Comparison of ENCODE assay signal across 14 mouse cellular contexts in the genomic region with DNA sequence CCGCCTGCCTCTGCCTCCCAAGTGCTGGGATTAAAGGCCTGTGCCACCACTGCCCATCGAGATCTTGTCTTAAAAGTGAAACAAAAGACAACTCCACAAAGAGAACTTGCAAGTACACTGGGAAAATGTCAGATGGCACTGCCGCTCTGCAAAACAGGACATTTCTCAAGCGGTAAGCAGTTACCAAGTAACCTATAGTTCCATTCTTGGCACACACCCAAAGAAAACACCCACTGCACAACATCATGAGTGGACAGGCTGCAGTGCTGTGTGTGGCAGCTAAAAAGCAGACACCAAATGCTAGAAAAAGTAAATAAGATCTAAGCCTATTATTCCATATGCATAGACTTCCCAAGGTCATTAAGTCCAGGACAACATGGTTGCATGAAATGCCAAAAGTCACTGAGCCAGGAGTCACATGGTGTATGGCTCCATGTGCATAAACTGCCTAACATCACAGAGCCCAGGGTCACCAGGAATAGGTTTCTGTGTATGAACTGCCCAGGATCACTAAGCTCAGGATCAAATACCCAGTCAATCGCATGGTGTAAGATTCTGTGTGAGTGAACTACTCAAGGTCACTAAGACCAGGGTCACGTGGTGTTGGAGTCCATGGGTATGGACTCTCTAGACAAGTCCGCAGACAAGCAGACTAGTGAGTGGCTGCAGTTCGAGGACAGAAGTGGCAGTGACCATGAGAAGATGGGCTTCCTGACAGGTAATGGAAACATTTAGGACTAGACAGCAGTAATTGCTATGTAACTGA. TPM values are rescaled to one million over a fixed set of nuclear protein-coding genes. Genes with fewer than 3 reads are reported as not detected.
DNase-seq lines count a peak whose midpoint lies in the region; ATAC-seq and TF ChIP-seq lines count a peak whose summit lies in the region.
"Had no signal": no experiment of that assay in that cellular context is flagged by ENCODE, and none has a peak within 500 bp of the region (broad histone marks: within the 10 kb centered on the region; RNA-seq: fewer than 3 reads in every experiment).

No protein-coding gene starts in this region.

- no peak for DNase-seq in heart, adult 2 months
- DNase-seq in heart, adult 9 months (ENCODE audit: low spot score in 2 of 2), result no peak
- peak; percentile 50 for DNase-seq in kidney, adult 9 months
- no peak for DNase-seq in kidney, postnatal 10 days
- DNase-seq in MN1 (ENCODE audit: low spot score), result peak; percentile 64
- DNase-seq in thymus, adult 2 months, result no peak
- DNase-seq in gastrocnemius, postnatal 10 days, result no peak
- DNase-seq: B cell, adult 2 months; lung, adult 2 months had no signal

- no peak overlapping the region for H3K9ac ChIP-seq in heart, adult 2 months (ENCODE audit: low read depth, low read length)
- H3K9ac ChIP-seq in liver, embryonic 12.5 days, result 0 out of 2 replicates have a peak overlapping the region, but pooled peaks have one; percentile 12
- H3K9ac ChIP-seq: forebrain, embryonic 13.5 days had no signal

- ATAC-seq in liver, embryonic 12.5 days, result no peak
- ATAC-seq: forebrain, embryonic 13.5 days; Patski had no signal

- no peaks in the 10 kb centered on the region for H3K27me3 ChIP-seq in heart, adult 2 months (ENCODE audit: control insufficient read depth, insufficient read depth, low read length)
- no peaks in the 10 kb centered on the region for H3K27me3 ChIP-seq in liver, embryonic 12.5 days (replicated peaks)
- H3K27me3 ChIP-seq in thymus, adult 2 months (ENCODE audit: control insufficient read depth, insufficient read depth, low read length), result no peaks in the 10 kb centered on the region
- H3K27me3 ChIP-seq: forebrain, embryonic 13.5 days; Patski had no signal

- 50% methylated on average over 8 of the region's 8 CpGs for WGBS in heart, adult 2 months
- 76% methylated on average over 8 of the region's 8 CpGs for WGBS in liver, embryonic 12.5 days (ENCODE audit: insufficient replicate concordance)
- 92% methylated on average over 8 of the region's 8 CpGs for WGBS in thymus, adult 2 months

- H3K4me1 ChIP-seq in heart, adult 2 months (ENCODE audit: control insufficient read depth, insufficient read depth, low read length), result peaks cover 35% of the 10 kb centered on the region
- H3K4me1 ChIP-seq in liver, embryonic 12.5 days, result peaks cover 61% of the 10 kb centered on the region
- peaks cover 7% of the 10 kb centered on the region; the same call in 1 of the 2 replicates for H3K4me1 ChIP-seq in thymus, adult 2 months (replicated peaks; ENCODE audit: control insufficient read depth, insufficient read depth, low read length)

- intact Hi-C loops in heart, adult 2 months (cut with DNase I), result loop anchor here (10.0 kb wide), 1 partner anchor 1491 kb away; a partner anchor contains a TSS

- H3K4me2 ChIP-seq in liver, embryonic 12.5 days, result no peak overlapping the region
- H3K4me2 ChIP-seq: forebrain, embryonic 13.5 days had no signal

- no peak for TF ChIP-seq CTCF in heart, adult 2 months (IDR thresholded peaks at IDR 0.05)
- TF ChIP-seq CTCF in thymus, adult 2 months (IDR thresholded peaks at IDR 0.05; ENCODE audit: borderline replicate concordance, control insufficient read depth, extremely low read depth, insufficient read depth, low read length, poor library complexity), result no peak

- peaks cover 9% of the 10 kb centered on the region for H3K79me2 ChIP-seq in heart, adult 2 months (replicated peaks; ENCODE audit: control insufficient read depth, insufficient read depth, low read length)

- no peak overlapping the region for H3K4me3 ChIP-seq in heart, adult 2 months
- H3K4me3 ChIP-seq in liver, embryonic 12.5 days, result no peak overlapping the region
- H3K4me3 ChIP-seq in thymus, adult 2 months (ENCODE audit: control insufficient read depth, insufficient read depth, low read length), result no peak overlapping the region
- H3K4me3 ChIP-seq: forebrain, embryonic 13.5 days had no signal

- TF ChIP-seq POLR2A in heart, adult 2 months (IDR thresholded peaks at IDR 0.05; ENCODE audit: insufficient read depth, low read depth, low read length), result no peak
- no peak for TF ChIP-seq POLR2A in thymus, adult 2 months (IDR thresholded peaks at IDR 0.05; ENCODE audit: control insufficient read depth, extremely low read depth, insufficient read depth, low read length, poor library complexity)

- TF ChIP-seq EP300 in heart, adult 2 months (IDR thresholded peaks at IDR 0.05; ENCODE audit: insufficient read depth, low read depth, low read length), result no peak

- H3K9me3 ChIP-seq in liver, embryonic 12.5 days (replicated peaks), result no peaks in the 10 kb centered on the region
- H3K9me3 ChIP-seq: forebrain, embryonic 13.5 days had no signal

- peak overlapping the region; percentile 44 for H3K27ac ChIP-seq in heart, adult 2 months
- 0 out of 2 replicates have a peak overlapping the region, but pooled peaks have one; percentile 30 for H3K27ac ChIP-seq in liver, embryonic 12.5 days
- no peak overlapping the region for H3K27ac ChIP-seq in thymus, adult 2 months (ENCODE audit: control insufficient read depth, insufficient read depth, low read length)
- H3K27ac ChIP-seq: forebrain, embryonic 13.5 days had no signal

- peaks cover 10% of the 10 kb centered on the region for H3K36me3 ChIP-seq in heart, adult 2 months (ENCODE audit: control insufficient read depth, insufficient read depth, low read length)
- peaks cover 15% of the 10 kb centered on the region for H3K36me3 ChIP-seq in liver, embryonic 12.5 days
- H3K36me3 ChIP-seq in thymus, adult 2 months (ENCODE audit: control insufficient read depth, insufficient read depth, low read length), result no peaks in the 10 kb centered on the region

RNA-seq across cellular contexts. Expression of a gene that starts 10.2 kb away (rescaled TPM):
- total RNA-seq in heart, adult 2 months (2021), result 10 to 100 TPM; 28.4 to 35.2 TPM
- 29.6 and 32.5 TPM in 2 replicates for polyA plus RNA-seq in heart, adult 2 months (2012; rRNA removed)
- 17.3 and 18.0 TPM in 2 replicates for polyA plus RNA-seq in liver, embryonic 12.5 days (2016; fragmentation: Nextera tagmentation; extraction: Ambion mirVana)
- 58.2 and 62.9 TPM in 2 replicates for polyA plus RNA-seq in thymus, adult 2 months (2012; rRNA removed)
- 10 to 100 TPM; 40.4 to 41.1 TPM for total RNA-seq in gastrocnemius, postnatal 10 days (2021)

RNA-seq across cellular contexts. Expression of a gene that starts 26.4 kb away (rescaled TPM):
- 10 to 100 TPM; 11.0 to 12.7 TPM for total RNA-seq in heart, adult 2 months (2021)
- polyA plus RNA-seq in heart, adult 2 months (2012; rRNA removed), result 8.1 and 10.9 TPM in 2 replicates
- 25.5 and 26.3 TPM in 2 replicates for polyA plus RNA-seq in liver, embryonic 12.5 days (2016; fragmentation: Nextera tagmentation; extraction: Ambion mirVana)
- polyA plus RNA-seq in thymus, adult 2 months (2012; rRNA removed), result 73.1 and 78.6 TPM in 2 replicates
- 1 to 10 TPM; 7.4 to 8.1 TPM for total RNA-seq in gastrocnemius, postnatal 10 days (2021)

RNA-seq across cellular contexts. Expression of a gene that starts 51.3 kb away (rescaled TPM):
- total RNA-seq in heart, adult 2 months (2021), result not detected
- polyA plus RNA-seq in heart, adult 2 months (2012; rRNA removed), result not detected in 2 replicates
- not detected in 2 replicates for polyA plus RNA-seq in liver, embryonic 12.5 days (2016; fragmentation: Nextera tagmentation; extraction: Ambion mirVana)
- 0.32 TPM in 1 of 2 replicates, not detected in the other for polyA plus RNA-seq in thymus, adult 2 months (2012; rRNA removed)
- not detected for total RNA-seq in gastrocnemius, postnatal 10 days (2021)
- total RNA-seq: layer of hippocampus, postnatal 14 days had no signal
- polyA plus RNA-seq: forebrain, embryonic 13.5 days; gonadal fat pad, adult 2 months; lung, adult 2 months; Patski had no signal

Comparison
In these comparisons a context has a peak if more than half of its experiments do, and no peak if none do; other contexts are left out.
1. DNase-seq: peak in kidney, adult 9 months (single experiment) and MN1 (single experiment); none in heart, adult 2 months (0 of 2), heart, adult 9 months (0 of 2), kidney, postnatal 10 days (single experiment), thymus, adult 2 months (single experiment) and gastrocnemius, postnatal 10 days (single experiment).